Mouse (Mus musculus): ENCODE measurements around the gene Fscn1. TPM values are rescaled to one million over a fixed set of nuclear protein-coding genes. Genes with fewer than 3 reads are reported as not detected.

Fscn1 gene
- polyA plus RNA-seq, 1 experiment = 33.7 TPM

DNA sequence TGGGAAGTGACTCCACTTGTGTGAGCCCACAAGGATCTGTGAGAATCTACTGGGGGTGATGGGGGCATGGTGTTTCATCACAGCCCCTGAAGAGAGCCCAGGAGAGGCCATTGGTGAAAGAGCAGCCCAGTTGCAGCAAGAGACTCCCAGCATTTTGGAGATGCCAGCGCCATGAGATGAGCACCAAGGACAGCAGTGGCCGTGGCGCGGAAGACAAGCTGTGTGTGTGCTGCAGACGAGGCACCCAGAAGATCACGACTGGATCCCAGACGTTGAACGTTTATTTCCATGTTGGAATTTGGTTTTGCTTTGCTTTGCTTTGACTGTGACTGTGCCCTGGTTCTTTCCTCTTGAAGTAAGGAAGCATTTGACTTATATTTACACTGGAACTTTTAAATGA is 42.7 kb upstream of the Fscn1 start:
- 97% methylated on average over 8 of the region's 8 CpGs for WGBS
- H3K4me1 ChIP-seq (ENCODE audit: control insufficient read depth, insufficient read depth, insufficient read length) = peaks cover 24% of the 10 kb centered on the region
- H3K27ac ChIP-seq (ENCODE audit: insufficient read depth, low read length) = no peak overlapping the region
- H3K27me3 ChIP-seq (ENCODE audit: control insufficient read depth, insufficient read depth, low read length) = no peaks in the 10 kb centered on the region
- DNase-seq (ENCODE audit: low read depth in 1 of 2, low spot score in 2 of 2) = no peak
- no peak for TF ChIP-seq POLR2A (IDR thresholded peaks at IDR 0.05; ENCODE audit: low read depth, low read length)
- TF ChIP-seq CTCF (IDR thresholded peaks at IDR 0.05; ENCODE audit: extremely low read depth, insufficient read depth, insufficient read length, insufficient replicate concordance) = no peak
- no peaks in the 10 kb centered on the region for H3K36me3 ChIP-seq (ENCODE audit: control insufficient read depth, insufficient read depth, low read length)
- H3K4me3 ChIP-seq (ENCODE audit: extremely low read depth, insufficient read depth, insufficient read length) = no peak overlapping the region

DNA sequence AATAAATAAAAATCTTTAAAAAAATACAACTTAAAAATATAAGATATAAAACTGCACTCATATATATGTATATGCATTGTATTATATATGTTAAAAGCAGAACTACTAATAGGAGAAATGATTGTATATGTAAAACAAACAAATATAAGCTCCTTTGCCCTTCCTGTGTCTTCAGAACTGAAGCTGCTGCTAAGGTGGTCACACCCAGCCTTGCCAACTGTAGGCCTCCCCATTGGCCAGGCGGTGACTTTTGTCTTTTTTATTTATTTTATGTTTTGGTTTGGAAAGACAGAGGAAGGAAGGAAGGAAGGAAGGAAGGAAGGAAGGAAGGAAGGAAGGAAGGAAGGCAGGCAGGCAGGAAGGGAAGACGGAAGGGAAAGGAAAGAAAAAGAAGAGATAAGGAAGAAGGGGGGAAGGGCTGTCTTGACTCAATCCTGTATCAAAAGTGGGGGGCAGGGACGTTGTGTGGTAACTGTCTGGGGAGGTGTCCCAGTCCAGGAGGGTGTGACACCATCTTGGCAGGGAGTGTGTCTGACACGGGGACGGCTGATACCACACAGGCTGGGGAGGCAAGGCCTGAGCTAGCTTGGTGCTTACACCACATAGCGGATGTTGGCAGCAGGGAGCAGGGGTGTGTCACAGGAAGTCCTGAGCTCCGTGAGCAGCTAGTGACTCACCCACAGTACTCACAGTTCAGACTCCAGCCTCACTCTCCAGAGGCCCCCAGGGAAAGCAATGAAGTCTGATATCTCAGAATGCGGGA is 39.7 kb upstream of the Fscn1 start:
- TF ChIP-seq CTCF (IDR thresholded peaks at IDR 0.05; ENCODE audit: extremely low read depth, insufficient read depth, insufficient read length, insufficient replicate concordance) (no peak), POLR2A (IDR thresholded peaks at IDR 0.05; ENCODE audit: low read depth, low read length) (no peak; the same call in 1 of the 2 replicates)
- peaks cover 19% of the 10 kb centered on the region; the same call in 1 of the 2 replicates for H3K4me1 ChIP-seq (ENCODE audit: control insufficient read depth, insufficient read depth, insufficient read length)

DNA sequence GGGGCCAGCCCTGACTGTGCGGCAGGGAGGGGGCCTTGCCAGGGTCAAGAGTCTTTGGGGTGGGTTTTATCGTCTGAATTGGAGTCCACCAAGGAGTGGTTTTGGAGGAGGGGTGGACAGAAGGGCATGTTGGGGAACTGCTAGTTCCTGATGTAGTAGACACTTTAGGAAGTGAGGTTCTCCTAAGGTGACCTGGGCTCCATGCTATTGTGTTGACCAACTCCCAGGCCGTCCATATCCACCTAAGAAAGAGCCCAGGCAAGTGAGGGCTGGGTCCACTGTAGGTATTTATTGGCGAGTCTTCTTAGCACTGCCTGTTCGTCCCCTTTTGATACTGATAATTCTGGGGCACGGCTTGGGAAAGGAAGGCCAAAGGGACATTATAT is 39.1 kb upstream of the Fscn1 start:
- WGBS = 41% methylated on average over 6 of the region's 6 CpGs
- no peak for DNase-seq (ENCODE audit: low read depth in 1 of 2, low spot score in 2 of 2)
- H3K4me1 ChIP-seq (ENCODE audit: control insufficient read depth, insufficient read depth, insufficient read length) = peaks cover 24% of the 10 kb centered on the region; the same call in 1 of the 2 replicates
- no peaks in the 10 kb centered on the region for H3K27me3 ChIP-seq (ENCODE audit: control insufficient read depth, insufficient read depth, low read length)
- H3K36me3 ChIP-seq (ENCODE audit: control insufficient read depth, insufficient read depth, low read length) = no peaks in the 10 kb centered on the region
- H3K27ac ChIP-seq (ENCODE audit: insufficient read depth, low read length) = peak overlapping the region; percentile 93
- H3K4me3 ChIP-seq (ENCODE audit: extremely low read depth, insufficient read depth, insufficient read length) = peak overlapping the region; percentile 25; the same call in 1 of the 2 replicates
- no peak for TF ChIP-seq POLR2A (IDR thresholded peaks at IDR 0.05; ENCODE audit: low read depth, low read length)
- no peak for TF ChIP-seq CTCF (IDR thresholded peaks at IDR 0.05; ENCODE audit: extremely low read depth, insufficient read depth, insufficient read length, insufficient replicate concordance)

More for the DNA sequence above, 39.7 kb upstream of the Fscn1 start:
- H3K27ac ChIP-seq (ENCODE audit: insufficient read depth, low read length) = peak overlapping the region; percentile 93
- WGBS = 12% methylated on average over 8 of the region's 8 CpGs
- H3K4me3 ChIP-seq (ENCODE audit: extremely low read depth, insufficient read depth, insufficient read length) = peak overlapping the region; percentile 25; the same call in 1 of the 2 replicates
- no peaks in the 10 kb centered on the region for H3K27me3 ChIP-seq (ENCODE audit: control insufficient read depth, insufficient read depth, low read length)
- H3K36me3 ChIP-seq (ENCODE audit: control insufficient read depth, insufficient read depth, low read length) = no peaks in the 10 kb centered on the region
- DNase-seq (ENCODE audit: low read depth in 1 of 2, low spot score in 2 of 2) = peak; percentile 80 to 81

DNA sequence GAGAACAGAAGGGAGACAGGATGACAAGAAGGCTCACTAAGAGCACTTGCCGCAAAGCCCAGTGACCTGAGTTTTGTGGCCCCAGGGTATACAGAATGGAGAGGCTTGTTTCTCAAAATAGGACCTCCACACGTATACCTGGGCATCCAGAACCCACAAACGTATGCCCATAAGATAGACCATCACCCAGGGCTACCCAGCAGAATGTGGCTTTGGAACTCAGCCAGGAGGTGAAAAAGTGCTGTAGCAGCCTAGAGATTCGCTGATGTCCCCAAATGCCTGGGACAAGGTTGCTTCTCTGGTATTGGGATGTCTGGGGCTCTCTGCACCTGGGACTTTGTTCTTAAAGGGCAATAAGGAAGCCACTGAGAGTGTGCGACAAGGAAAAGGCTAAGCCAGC is 37.9 kb upstream of the Fscn1 start:
- H3K4me1 ChIP-seq (ENCODE audit: control insufficient read depth, insufficient read depth, insufficient read length) = peaks cover 35% of the 10 kb centered on the region; the same call in 1 of the 2 replicates
- no peak overlapping the region for H3K4me3 ChIP-seq (ENCODE audit: extremely low read depth, insufficient read depth, insufficient read length)
- no peak overlapping the region; the same call in 1 of the 2 replicates for H3K27ac ChIP-seq (ENCODE audit: insufficient read depth, low read length)
- DNase-seq (ENCODE audit: low read depth in 1 of 2, low spot score in 2 of 2) = no peak
- WGBS = 72% methylated on average over 5 of the region's 5 CpGs
- no peak for TF ChIP-seq POLR2A (IDR thresholded peaks at IDR 0.05; ENCODE audit: low read depth, low read length)
- no peaks in the 10 kb centered on the region for H3K27me3 ChIP-seq (ENCODE audit: control insufficient read depth, insufficient read depth, low read length)
- H3K36me3 ChIP-seq (ENCODE audit: control insufficient read depth, insufficient read depth, low read length) = no peaks in the 10 kb centered on the region

DNA sequence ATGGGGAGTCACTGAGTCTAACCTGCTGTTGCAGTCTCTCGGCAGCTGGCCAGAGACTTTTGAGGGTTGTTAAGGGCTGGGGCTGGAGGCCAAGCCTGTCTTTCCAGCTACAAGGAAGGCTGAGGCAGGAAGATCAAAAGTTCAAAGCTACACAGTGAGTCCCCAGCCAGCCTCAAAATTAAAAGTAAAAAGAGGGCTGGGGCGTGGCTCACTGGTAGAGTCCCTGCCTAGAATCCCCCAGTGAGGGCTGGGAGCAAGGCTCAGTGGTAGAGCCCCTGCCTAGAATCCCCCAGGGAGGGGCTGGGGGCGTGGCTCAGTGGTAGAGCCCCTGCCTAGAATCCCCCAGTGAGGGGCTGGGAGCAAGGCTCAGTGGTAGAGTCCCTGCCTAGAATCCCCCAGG is 36.4 kb upstream of the Fscn1 start:
- H3K4me1 ChIP-seq (ENCODE audit: control insufficient read depth, insufficient read depth, insufficient read length) = peaks cover 43% of the 10 kb centered on the region; the same call in 1 of the 2 replicates
- no peak overlapping the region for H3K27ac ChIP-seq (ENCODE audit: insufficient read depth, low read length)
- TF ChIP-seq POLR2A (IDR thresholded peaks at IDR 0.05; ENCODE audit: low read depth, low read length) (no peak), CTCF (IDR thresholded peaks at IDR 0.05; ENCODE audit: extremely low read depth, insufficient read depth, insufficient read length, insufficient replicate concordance) (no peak)
- no peaks in the 10 kb centered on the region for H3K27me3 ChIP-seq (ENCODE audit: control insufficient read depth, insufficient read depth, low read length)
- DNase-seq (ENCODE audit: low read depth in 1 of 2, low spot score in 2 of 2) = no peak
- H3K36me3 ChIP-seq (ENCODE audit: control insufficient read depth, insufficient read depth, low read length) = no peaks in the 10 kb centered on the region
- no peak overlapping the region for H3K4me3 ChIP-seq (ENCODE audit: extremely low read depth, insufficient read depth, insufficient read length)
- WGBS = 55% methylated on average over 3 of the region's 3 CpGs

DNA sequence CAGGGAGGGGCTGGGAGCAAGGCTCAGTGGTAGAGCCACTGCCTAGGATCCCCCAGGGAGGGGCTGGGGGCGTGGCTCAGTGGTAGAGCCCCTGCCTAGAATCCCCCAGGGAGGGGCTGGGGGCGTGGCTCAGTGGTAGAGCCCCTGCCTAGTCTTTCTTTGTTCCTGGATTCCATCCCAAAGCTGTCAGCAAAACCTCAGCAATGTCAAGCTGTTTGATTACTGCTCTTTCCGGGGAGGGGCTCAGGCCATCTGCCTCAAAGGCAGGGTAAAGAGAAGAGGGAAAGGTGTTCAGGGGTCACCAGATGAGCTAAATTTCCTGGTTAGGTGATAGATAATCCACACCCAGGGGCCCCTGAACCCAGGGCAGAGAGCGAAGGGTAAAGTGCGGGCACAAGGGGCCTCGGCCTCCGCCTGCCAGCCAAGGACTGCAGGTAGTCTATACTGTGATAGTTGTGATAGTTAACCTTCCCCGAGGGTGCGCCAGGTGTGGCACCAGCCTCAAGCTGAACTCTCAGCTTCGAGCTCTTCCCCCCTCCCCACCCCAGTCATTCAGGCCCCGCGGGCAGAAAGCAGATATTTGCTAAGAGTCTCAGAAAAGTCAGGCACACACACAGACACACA is 35.7 kb upstream of the Fscn1 start:
- Histone ChIP-seq H3K36me3 (ENCODE audit: control insufficient read depth, insufficient read depth, low read length) (no peaks in the 10 kb centered on the region), H3K27ac (ENCODE audit: insufficient read depth, low read length) (no peak overlapping the region), H3K27me3 (ENCODE audit: control insufficient read depth, insufficient read depth, low read length) (no peaks in the 10 kb centered on the region), H3K4me1 (ENCODE audit: control insufficient read depth, insufficient read depth, insufficient read length) (peaks cover 43% of the 10 kb centered on the region; the same call in 1 of the 2 replicates), H3K4me3 (ENCODE audit: extremely low read depth, insufficient read depth, insufficient read length) (no peak overlapping the region)
- 82% methylated on average over 12 of the region's 12 CpGs for WGBS
- no peak for DNase-seq (ENCODE audit: low read depth in 1 of 2, low spot score in 2 of 2)
- TF ChIP-seq POLR2A (IDR thresholded peaks at IDR 0.05; ENCODE audit: low read depth, low read length) (no peak), CTCF (IDR thresholded peaks at IDR 0.05; ENCODE audit: extremely low read depth, insufficient read depth, insufficient read length, insufficient replicate concordance) (no peak)

Measured in spleen, adult 2 months (tissue).